Mouse (Mus musculus): ENCODE measurements at regions not wholly inside any gene's neighbourhood (a gene's known extent, or its start where the extent isn't known, plus 50 kb on each side); places are given as distances from the start of the nearest gene placed in this dataset.
"Not testable (repeated sequence)": the region's sequence is repeated elsewhere in the genome, so short reads cannot be mapped to it uniquely, and the experiment has no call there.

DNA sequence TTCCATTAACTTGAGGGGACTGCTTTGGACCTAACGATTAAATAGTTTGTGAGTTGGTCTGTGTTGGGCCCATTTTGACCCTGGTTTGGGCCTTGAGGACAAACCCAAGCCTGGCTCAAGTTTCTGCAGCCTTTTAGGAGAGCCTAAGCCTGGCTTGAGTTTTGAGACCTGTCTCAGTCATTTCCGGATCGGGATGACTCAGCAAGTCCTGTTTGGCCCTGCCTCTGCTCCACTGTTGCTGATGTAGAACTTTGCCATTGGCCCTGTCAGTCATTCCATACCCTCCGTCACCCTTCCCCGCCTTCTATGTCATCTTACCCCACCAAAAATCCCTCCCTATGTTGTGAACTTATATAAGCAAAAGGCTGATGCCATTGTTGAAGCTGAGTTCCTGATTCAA, 67.4 kb upstream of the Trim24 start:
- Histone ChIP-seq H3K27me3 (ENCODE audit: control insufficient read depth, insufficient read depth, low read length, poor library complexity, severe bottlenecking) (no peaks in the 10 kb centered on the region), H3K36me3 (ENCODE audit: control insufficient read depth, insufficient read depth, low read length, poor library complexity, severe bottlenecking) (no peaks in the 10 kb centered on the region)
- DNase-seq (ENCODE audit: low read depth, low spot score) = no peak

DNA sequence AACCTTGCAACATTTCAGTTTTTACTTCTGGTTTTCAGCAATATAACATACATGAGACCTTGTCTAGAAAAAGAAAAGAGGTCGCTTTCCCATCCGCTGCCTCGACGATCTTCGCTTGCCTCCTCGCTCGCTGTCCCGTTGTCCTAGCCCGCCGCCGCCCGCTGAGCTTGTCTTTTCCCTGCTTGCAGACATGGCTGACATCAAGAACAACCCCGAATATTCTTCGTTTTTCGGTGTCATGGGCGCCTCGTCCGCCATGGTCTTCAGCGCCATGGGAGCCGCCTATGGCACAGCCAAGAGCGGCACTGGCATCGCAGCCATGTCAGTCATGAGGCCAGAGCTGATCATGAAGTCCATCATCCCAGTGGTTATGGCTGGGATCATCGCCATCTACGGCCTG, 64.7 kb upstream of the Trim24 start:
- DNase-seq (ENCODE audit: low read depth, low spot score); H3K27me3 ChIP-seq (ENCODE audit: control insufficient read depth, insufficient read depth, low read length, poor library complexity, severe bottlenecking); H3K36me3 ChIP-seq (ENCODE audit: control insufficient read depth, insufficient read depth, low read length, poor library complexity, severe bottlenecking): not testable (repeated sequence)

GRCm38 (mm10) chr6:37806529-37807191, 64.0 kb upstream of the Trim24 start:
- not testable (repeated sequence) for DNase-seq (ENCODE audit: low read depth, low spot score); H3K27me3 ChIP-seq (ENCODE audit: control insufficient read depth, insufficient read depth, low read length, poor library complexity, severe bottlenecking); H3K36me3 ChIP-seq (ENCODE audit: control insufficient read depth, insufficient read depth, low read length, poor library complexity, severe bottlenecking)

- H3K36me3 ChIP-seq (ENCODE audit: control insufficient read depth, insufficient read depth, low read length, poor library complexity, severe bottlenecking); H3K27me3 ChIP-seq (ENCODE audit: control insufficient read depth, insufficient read depth, low read length, poor library complexity, severe bottlenecking); DNase-seq (ENCODE audit: low read depth, low spot score): not testable (repeated sequence)
Observed at GRCm38 (mm10) chr6:37815218-37815617, 55.4 kb upstream of the Trim24 start.

Data from splenic B cell, adult 2 months (primary cell).